Mouse (Mus musculus): ENCODE results near the gene Phactr1. TPM values are rescaled to one million over a fixed set of nuclear protein-coding genes. Genes with fewer than 3 reads are reported as not detected.

The Phactr1 gene
- 3.4 and 5.4 TPM in 2 replicates for polyA plus RNA-seq (2015; fragmentation: Nextera tagmentation; extraction: Ambion mirVana)

GRCm38 (mm10) chr13:42680391-42680994, at the start of gene Phactr1:
Gene Phactr1, plus strand, starts transcription at chr13:42680623.

GRCm38 (mm10) chr13:43171020-43171710, 490.7 kb downstream of the Phactr1 start, which contains the start of gene Tbc1d7:
Gene Tbc1d7, minus strand, starts transcription at chr13:43171501.

